Mouse (Mus musculus): ENCODE results near the gene Adamts20. TPM values are rescaled to one million over a fixed set of nuclear protein-coding genes. Genes with fewer than 3 reads are reported as not detected.
"Not testable (repeated sequence)": the region's sequence is repeated elsewhere in the genome, so short reads cannot be mapped to it uniquely, and the experiment has no call there.

Adamts20 gene
- 0.40 and 0.64 TPM in 2 replicates for polyA plus RNA-seq (2015; fragmentation: Nextera tagmentation; extraction: Ambion mirVana)

DNA sequence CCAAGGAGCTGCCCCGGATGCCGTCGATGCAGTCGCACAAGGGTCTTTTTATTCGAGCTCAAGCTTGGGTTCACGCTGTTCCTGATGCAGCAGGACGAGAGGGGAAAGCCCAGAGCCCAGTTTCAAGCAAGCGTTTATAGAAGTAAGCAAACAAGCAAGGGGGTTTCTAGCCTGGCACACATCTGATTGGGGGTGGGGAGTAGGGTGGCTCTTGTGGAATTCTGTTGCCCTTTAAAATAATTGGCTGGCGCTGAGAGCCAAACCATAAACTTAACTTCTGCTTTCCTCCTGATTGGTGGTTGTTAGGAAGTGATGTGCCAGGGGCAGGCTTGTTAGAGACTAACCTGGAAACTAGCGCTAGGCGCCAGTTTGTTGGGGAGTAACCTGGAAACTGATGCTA lies at the start of gene Adamts20:
TSS of gene Adamts20 (minus strand) at position 101 of the 400 bp plus-strand sequence.
- Histone ChIP-seq H3K36me3 (ENCODE audit: control insufficient read depth, insufficient read depth, low read length) (no peaks in the 10 kb centered on the region), H3K4me1 (replicated peaks; ENCODE audit: control insufficient read depth, insufficient read depth) (no peaks in the 10 kb centered on the region), H3K27me3 (ENCODE audit: control insufficient read depth, insufficient read depth, low read length) (no peaks in the 10 kb centered on the region), H3K4me3 (ENCODE audit: low read depth, low read length) (no peak within 1 kb of the TSS), H3K9me3 (ENCODE audit: control insufficient read depth, low read length) (no peaks in the 10 kb centered on the region), H3K4me2 (replicated peaks; ENCODE audit: low read depth) (no peak within 1 kb of the TSS), H3K9ac (ENCODE audit: low read length) (no peak within 1 kb of the TSS), H3K27ac (replicated peaks) (no peak within 1 kb of the TSS)
- 82% methylated on average over 11 of the region's 11 CpGs for WGBS
- DNase-seq (ENCODE audit: low spot score) (no peak), ATAC-seq (ENCODE audit: low FRiP score, low TSS enrichment) (no peak)
- TF ChIP-seq EP300 (optimal IDR thresholded peaks at IDR 0.05), result no peak
- TF ChIP-seq CTCF (IDR thresholded peaks at IDR 0.05; ENCODE audit: low read depth), result no peak

DNA sequence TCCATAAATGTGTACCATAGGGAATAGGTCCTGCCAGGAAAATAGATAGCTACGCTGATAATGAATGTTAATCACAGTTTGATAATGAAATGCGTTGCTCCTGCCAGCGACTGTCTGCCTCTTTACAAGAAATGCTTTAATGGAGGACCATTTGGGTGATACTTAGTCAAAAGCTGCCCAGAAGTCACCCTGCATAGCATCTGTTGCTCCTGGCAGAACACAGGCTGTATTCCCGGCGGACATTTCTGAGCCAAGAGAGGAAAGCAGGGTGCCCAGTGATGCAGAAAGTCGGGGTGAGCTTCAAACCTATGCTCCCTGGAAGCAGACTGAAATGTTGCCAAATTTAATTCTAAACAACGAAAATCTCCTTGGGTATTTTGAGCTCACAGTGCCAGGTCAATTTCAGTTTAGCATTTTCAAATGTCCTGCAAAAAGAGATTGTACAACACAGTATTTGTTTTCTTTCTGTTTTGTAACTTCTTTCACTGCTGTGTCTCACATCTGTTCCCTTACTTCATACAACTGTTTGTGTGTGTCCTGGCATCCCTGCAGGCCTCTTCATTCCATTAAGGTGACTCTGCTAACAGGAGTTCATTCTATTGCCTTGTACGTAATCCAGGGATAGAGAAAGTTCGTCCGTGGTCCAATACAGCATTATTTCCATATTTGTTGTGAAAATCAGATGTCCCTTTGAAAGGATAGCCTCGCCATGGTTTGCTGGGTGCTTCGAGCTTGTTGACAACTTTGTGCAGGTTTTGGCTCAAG lies 38.4 kb upstream of the Adamts20 start:
- H3K4me1 ChIP-seq (replicated peaks; ENCODE audit: control insufficient read depth, insufficient read depth), result no peaks in the 10 kb centered on the region
- no peak overlapping the region for H3K4me2 ChIP-seq (replicated peaks; ENCODE audit: low read depth)
- DNase-seq (ENCODE audit: low spot score) (no peak), ATAC-seq (ENCODE audit: low FRiP score, low TSS enrichment) (no peak)
- no peaks in the 10 kb centered on the region for H3K36me3 ChIP-seq (ENCODE audit: control insufficient read depth, insufficient read depth, low read length)
- TF ChIP-seq EP300 (optimal IDR thresholded peaks at IDR 0.05) (no peak), CTCF (IDR thresholded peaks at IDR 0.05; ENCODE audit: low read depth) (no peak)
- H3K27me3 ChIP-seq (ENCODE audit: control insufficient read depth, insufficient read depth, low read length), result no peaks in the 10 kb centered on the region
- H3K4me3 ChIP-seq (ENCODE audit: low read depth, low read length), result no peak overlapping the region
- H3K9me3 ChIP-seq (ENCODE audit: control insufficient read depth, low read length), result no peaks in the 10 kb centered on the region
- no peak overlapping the region for H3K27ac ChIP-seq (replicated peaks)
- H3K9ac ChIP-seq (ENCODE audit: low read length), result no peak overlapping the region
- 66% methylated on average over 12 of the region's 12 CpGs for WGBS

DNA sequence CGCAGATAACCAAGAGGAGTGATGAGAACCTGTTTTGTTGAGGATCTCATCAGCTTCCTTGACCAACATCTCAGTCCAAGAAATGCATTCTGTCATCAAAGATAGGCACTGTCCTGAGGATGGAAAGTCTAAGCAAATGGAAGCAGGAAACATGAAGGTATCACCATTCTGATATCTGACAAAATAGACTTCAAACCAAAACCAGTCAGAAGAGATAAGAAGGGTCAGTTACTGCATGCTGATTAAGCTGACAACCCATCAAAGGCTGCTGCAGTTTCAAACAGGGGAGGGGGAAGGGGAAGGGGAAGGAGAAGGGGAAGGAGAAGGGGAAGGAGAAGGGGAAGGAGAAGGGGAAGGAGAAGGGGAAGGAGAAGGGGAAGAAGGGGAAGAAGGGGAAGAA lies 34.0 kb upstream of the Adamts20 start:
- Histone ChIP-seq H3K4me2 (replicated peaks; ENCODE audit: low read depth) (no peak overlapping the region), H3K4me1 (replicated peaks; ENCODE audit: control insufficient read depth, insufficient read depth) (no peaks in the 10 kb centered on the region), H3K36me3 (ENCODE audit: control insufficient read depth, insufficient read depth, low read length) (no peaks in the 10 kb centered on the region), H3K4me3 (ENCODE audit: low read depth, low read length) (no peak overlapping the region), H3K9me3 (ENCODE audit: control insufficient read depth, low read length) (no peaks in the 10 kb centered on the region), H3K27me3 (ENCODE audit: control insufficient read depth, insufficient read depth, low read length) (no peaks in the 10 kb centered on the region), H3K27ac (replicated peaks) (no peak overlapping the region), H3K9ac (ENCODE audit: low read length) (no peak overlapping the region)
- 70% methylated on average over 1 of the region's 1 CpGs for WGBS
- DNase-seq (ENCODE audit: low spot score) (no peak), ATAC-seq (ENCODE audit: low FRiP score, low TSS enrichment) (no peak)
- TF ChIP-seq CTCF (IDR thresholded peaks at IDR 0.05; ENCODE audit: low read depth) (no peak), EP300 (optimal IDR thresholded peaks at IDR 0.05) (no peak)

DNA sequence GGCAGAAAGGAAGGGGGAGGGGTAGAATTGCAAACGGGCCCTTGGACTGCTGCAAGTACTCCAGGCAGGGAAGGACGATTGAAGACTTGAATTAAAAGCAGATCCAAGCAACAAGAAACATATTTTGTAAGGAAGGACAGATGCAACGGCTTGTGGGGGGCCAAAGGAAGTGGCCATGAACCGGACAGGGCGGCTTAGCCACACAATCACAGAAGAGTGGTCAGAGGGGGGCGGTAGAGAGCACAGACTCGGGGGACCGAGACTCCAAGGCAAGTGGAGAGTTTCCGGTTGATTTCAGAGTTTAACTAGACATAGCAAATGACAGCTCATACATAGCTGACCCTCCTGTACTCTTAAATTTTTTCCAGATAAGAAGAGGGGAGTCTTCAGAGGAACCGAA lies 30.7 kb upstream of the Adamts20 start:
- Histone ChIP-seq H3K4me2 (replicated peaks; ENCODE audit: low read depth) (no peak overlapping the region), H3K36me3 (ENCODE audit: control insufficient read depth, insufficient read depth, low read length) (no peaks in the 10 kb centered on the region), H3K27ac (replicated peaks) (no peak overlapping the region), H3K27me3 (ENCODE audit: control insufficient read depth, insufficient read depth, low read length) (no peaks in the 10 kb centered on the region), H3K4me1 (replicated peaks; ENCODE audit: control insufficient read depth, insufficient read depth) (no peaks in the 10 kb centered on the region), H3K9ac (ENCODE audit: low read length) (no peak overlapping the region), H3K4me3 (ENCODE audit: low read depth, low read length) (no peak overlapping the region), H3K9me3 (ENCODE audit: control insufficient read depth, low read length) (no peaks in the 10 kb centered on the region)
- TF ChIP-seq EP300 (optimal IDR thresholded peaks at IDR 0.05), result no peak
- peak; percentile 11; the same call in 1 of the 2 replicates for TF ChIP-seq CTCF (IDR thresholded peaks at IDR 0.05; ENCODE audit: low read depth)
- WGBS, result 79% methylated on average over 10 of the region's 10 CpGs
- DNase-seq (ENCODE audit: low spot score), result no peak
- ATAC-seq (ENCODE audit: low FRiP score, low TSS enrichment), result no peak

DNA sequence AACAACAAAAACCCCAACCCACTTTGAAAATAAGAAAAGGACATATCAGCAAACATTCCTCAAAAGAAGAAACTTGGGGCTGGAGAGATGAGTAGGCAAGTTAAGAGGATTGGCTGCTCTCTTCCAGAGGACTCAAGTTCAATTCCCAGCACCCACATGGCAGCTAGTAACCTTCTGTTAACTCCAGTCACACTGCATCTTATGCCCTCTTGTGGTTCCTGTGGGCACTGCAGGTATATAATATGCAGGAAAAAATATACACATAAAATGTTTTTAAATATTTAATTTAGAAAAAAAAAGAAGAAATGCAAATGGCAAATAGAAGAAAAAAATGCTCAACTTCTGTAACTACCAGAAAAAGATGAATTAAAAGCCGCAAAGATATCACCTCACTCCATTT lies 29.2 kb upstream of the Adamts20 start:
- Histone ChIP-seq H3K9me3 (ENCODE audit: control insufficient read depth, low read length) (no peaks in the 10 kb centered on the region), H3K4me3 (ENCODE audit: low read depth, low read length) (no peak overlapping the region), H3K4me2 (replicated peaks; ENCODE audit: low read depth) (no peak overlapping the region), H3K27me3 (ENCODE audit: control insufficient read depth, insufficient read depth, low read length) (no peaks in the 10 kb centered on the region), H3K4me1 (replicated peaks; ENCODE audit: control insufficient read depth, insufficient read depth) (no peaks in the 10 kb centered on the region), H3K27ac (replicated peaks) (no peak overlapping the region), H3K9ac (ENCODE audit: low read length) (no peak overlapping the region), H3K36me3 (ENCODE audit: control insufficient read depth, insufficient read depth, low read length) (no peaks in the 10 kb centered on the region)
- peak; percentile 43 for TF ChIP-seq CTCF (IDR thresholded peaks at IDR 0.05; ENCODE audit: low read depth)
- TF ChIP-seq EP300 (optimal IDR thresholded peaks at IDR 0.05), result no peak
- DNase-seq (ENCODE audit: low spot score) (no peak), ATAC-seq (ENCODE audit: low FRiP score, low TSS enrichment) (no peak)
- WGBS, result 92% methylated on average over 1 of the region's 1 CpGs

DNA sequence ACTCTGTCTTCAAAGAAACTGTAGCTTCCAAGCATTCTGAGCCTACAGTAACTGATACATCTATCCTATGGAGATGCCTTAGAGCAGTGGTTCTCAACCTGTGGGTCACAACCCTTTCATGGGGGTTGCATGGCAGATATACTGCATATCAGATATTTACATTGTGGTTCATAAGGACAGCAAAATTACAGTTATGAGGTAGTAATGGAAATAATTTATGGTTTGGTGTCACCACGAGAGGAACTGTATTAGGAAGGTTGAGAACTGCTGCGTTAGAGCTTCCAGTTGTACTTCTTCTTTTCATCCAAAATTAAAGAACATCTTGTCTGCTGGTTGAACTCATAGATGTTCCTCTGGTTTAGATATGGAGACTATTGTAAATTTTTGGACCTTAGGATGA lies 24.2 kb upstream of the Adamts20 start:
- H3K9ac ChIP-seq (ENCODE audit: low read length), result no peak overlapping the region
- H3K27ac ChIP-seq (replicated peaks), result no peak overlapping the region
- H3K36me3 ChIP-seq (ENCODE audit: control insufficient read depth, insufficient read depth, low read length), result no peaks in the 10 kb centered on the region
- no peak overlapping the region for H3K4me2 ChIP-seq (replicated peaks; ENCODE audit: low read depth)
- no peak overlapping the region for H3K4me3 ChIP-seq (ENCODE audit: low read depth, low read length)
- H3K9me3 ChIP-seq (ENCODE audit: control insufficient read depth, low read length), result no peaks in the 10 kb centered on the region
- H3K27me3 ChIP-seq (ENCODE audit: control insufficient read depth, insufficient read depth, low read length), result no peaks in the 10 kb centered on the region
- no peak for DNase-seq (ENCODE audit: low spot score)
- no peak for TF ChIP-seq EP300 (optimal IDR thresholded peaks at IDR 0.05)
- no peak for TF ChIP-seq CTCF (IDR thresholded peaks at IDR 0.05; ENCODE audit: low read depth)
- H3K4me1 ChIP-seq (replicated peaks; ENCODE audit: control insufficient read depth, insufficient read depth), result no peaks in the 10 kb centered on the region
- 81% methylated on average over 2 of the region's 2 CpGs for WGBS
- ATAC-seq (ENCODE audit: low FRiP score, low TSS enrichment), result no peak

DNA sequence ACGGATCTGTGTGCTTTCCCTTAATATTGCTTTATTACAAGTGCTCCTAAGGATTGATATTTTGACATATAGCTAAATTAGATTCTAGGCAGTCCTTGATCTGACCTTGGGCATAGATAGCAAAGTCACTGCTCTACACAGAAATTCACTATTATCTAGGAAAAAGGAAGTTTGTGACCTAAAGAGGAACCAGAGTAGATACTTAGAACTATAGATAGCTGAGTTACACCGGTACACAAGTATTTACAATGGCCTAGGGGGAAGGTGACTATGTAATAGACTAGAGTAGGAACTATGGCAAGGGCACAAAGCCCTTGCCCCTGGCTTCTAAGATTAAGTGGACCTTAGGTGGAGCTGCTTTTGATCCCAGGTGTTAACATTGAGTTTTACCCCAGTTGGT lies 22.8 kb upstream of the Adamts20 start:
- not testable (repeated sequence) for ATAC-seq (ENCODE audit: low FRiP score, low TSS enrichment); H3K4me1 ChIP-seq (replicated peaks; ENCODE audit: control insufficient read depth, insufficient read depth); H3K27me3 ChIP-seq (ENCODE audit: control insufficient read depth, insufficient read depth, low read length); H3K4me3 ChIP-seq (ENCODE audit: low read depth, low read length); H3K27ac ChIP-seq (replicated peaks); H3K9ac ChIP-seq (ENCODE audit: low read length); H3K4me2 ChIP-seq (replicated peaks; ENCODE audit: low read depth); H3K9me3 ChIP-seq (ENCODE audit: control insufficient read depth, low read length); H3K36me3 ChIP-seq (ENCODE audit: control insufficient read depth, insufficient read depth, low read length); DNase-seq (ENCODE audit: low spot score)
- 83% methylated on average over 2 of the region's 2 CpGs for WGBS

Measured in stomach, postnatal 0 days (tissue).